Mouse (Mus musculus): Measurements from ENCODE around the gene Scgb1b19.
"Not testable (repeated sequence)": the region's sequence is repeated elsewhere in the genome, so short reads cannot be mapped to it uniquely, and the experiment has no call there.

The Scgb1b19 gene

GRCm38 (mm10) chr7:33286991-33287390, at the start of gene Scgb1b19:
Scgb1b19 (plus strand) TSS chr7:33287291.
- DNase-seq, result not testable (repeated sequence)

- not testable (repeated sequence) for DNase-seq
Measured at GRCm38 (mm10) chr7:33280238-33280637, 6.9 kb upstream of the Scgb1b19 start, which contains the start of gene Scgb2b19. Scgb2b19 (minus strand) TSS chr7:33280338.
